ENCODE assay signal across 21 mouse cellular contexts in the genomic region with DNA sequence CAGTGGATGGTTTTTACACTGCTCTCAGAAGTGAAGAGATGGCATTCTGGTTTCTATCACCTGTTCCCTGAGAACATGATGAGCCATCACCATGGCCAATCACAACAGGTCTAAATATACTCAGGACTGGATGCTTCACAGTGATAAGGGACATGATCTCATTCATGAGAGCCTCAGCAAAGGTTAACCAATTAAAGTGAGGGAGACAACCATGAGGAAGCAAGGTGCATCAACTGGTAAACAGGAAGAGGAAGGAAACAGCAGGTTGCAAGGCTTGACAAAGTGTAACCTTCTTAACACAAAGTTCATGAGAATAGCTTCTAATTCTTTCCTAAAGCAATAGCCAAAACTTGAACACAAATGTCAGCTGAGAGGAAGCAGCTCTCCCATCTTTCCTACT. TPM values are rescaled to one million over a fixed set of nuclear protein-coding genes. Genes with fewer than 3 reads are reported as not detected.
A peak's percentile ranks its signal among the peaks of the same experiment; 100 is the strongest.
DNase-seq lines count a peak whose midpoint lies in the region; ATAC-seq and TF ChIP-seq lines count a peak whose summit lies in the region.
"Had no signal": no experiment of that assay in that cellular context is flagged by ENCODE, and none has a peak within 500 bp of the region (broad histone marks: within the 10 kb centered on the region; RNA-seq: fewer than 3 reads in every experiment).

No protein-coding gene starts in this region.

- H3K9ac ChIP-seq in kidney, embryonic 15.5 days = no peak overlapping the region
- H3K9ac ChIP-seq: embryonic facial prominence, embryonic 15.5 days; heart, embryonic 13.5 days; hindbrain, embryonic 12.5 days had no signal

- peak overlapping the region; percentile 10; the same call in 1 of the 2 replicates for H3K27ac ChIP-seq in spleen, adult 2 months (ENCODE audit: insufficient read depth, low read length)
- H3K27ac ChIP-seq in small intestine, adult 2 months (ENCODE audit: insufficient read depth, low read depth, low read length) = 0 out of 2 replicates have a peak overlapping the region, but pooled peaks have one; percentile 6
- H3K27ac ChIP-seq in kidney, embryonic 15.5 days = no peak overlapping the region
- H3K27ac ChIP-seq: embryonic facial prominence, embryonic 15.5 days; forebrain, embryonic 10.5 days; heart, embryonic 13.5 days; hindbrain, embryonic 12.5 days had no signal

- H3K27me3 ChIP-seq in spleen, adult 2 months (ENCODE audit: control insufficient read depth, insufficient read depth, low read length) = no peaks in the 10 kb centered on the region
- H3K27me3 ChIP-seq in small intestine, adult 2 months (ENCODE audit: control insufficient read depth, insufficient read depth, low read length) = no peaks in the 10 kb centered on the region
- H3K27me3 ChIP-seq in kidney, embryonic 15.5 days = no peaks in the 10 kb centered on the region
- H3K27me3 ChIP-seq: embryonic facial prominence, embryonic 15.5 days; heart, embryonic 13.5 days; hindbrain, embryonic 12.5 days had no signal

- H3K36me3 ChIP-seq in spleen, adult 2 months (ENCODE audit: control insufficient read depth, insufficient read depth, low read length) = peaks cover 2% of the 10 kb centered on the region; the same call in 1 of the 2 replicates
- peaks cover 12% of the 10 kb centered on the region for H3K36me3 ChIP-seq in small intestine, adult 2 months (ENCODE audit: control insufficient read depth, insufficient read depth, low read length)
- H3K36me3 ChIP-seq in kidney, embryonic 15.5 days = peaks cover 33% of the 10 kb centered on the region

- no peak for TF ChIP-seq CTCF in spleen, adult 2 months (IDR thresholded peaks at IDR 0.05; ENCODE audit: extremely low read depth, insufficient read depth, insufficient read length, insufficient replicate concordance)
- no peak for TF ChIP-seq CTCF in small intestine, adult 2 months (IDR thresholded peaks at IDR 0.05; ENCODE audit: extremely low read depth, insufficient read length, insufficient replicate concordance, low read depth, low read length)

- intact Hi-C loops in heart, postnatal 25 days (cut with DNase I) = no loop called here

- H3K4me1 ChIP-seq in spleen, adult 2 months (ENCODE audit: control insufficient read depth, insufficient read depth, insufficient read length) = peaks cover 8% of the 10 kb centered on the region
- H3K4me1 ChIP-seq in small intestine, adult 2 months (ENCODE audit: control insufficient read depth, insufficient read depth, insufficient read length, low read length) = no peaks in the 10 kb centered on the region
- H3K4me1 ChIP-seq in kidney, embryonic 15.5 days = no peaks in the 10 kb centered on the region
- H3K4me1 ChIP-seq: embryonic facial prominence, embryonic 15.5 days; forebrain, embryonic 10.5 days; heart, embryonic 13.5 days; hindbrain, embryonic 12.5 days had no signal

- no peaks in the 10 kb centered on the region for H3K9me3 ChIP-seq in kidney, embryonic 15.5 days (replicated peaks)
- H3K9me3 ChIP-seq: embryonic facial prominence, embryonic 15.5 days; forebrain, embryonic 10.5 days; heart, embryonic 13.5 days; hindbrain, embryonic 12.5 days had no signal

- H3K4me2 ChIP-seq in kidney, embryonic 15.5 days = no peak overlapping the region
- H3K4me2 ChIP-seq: embryonic facial prominence, embryonic 15.5 days; heart, embryonic 13.5 days; hindbrain, embryonic 12.5 days had no signal

- ATAC-seq in inflammation-experienced regulatory T-cells, adult 6 months = peak; percentile 54
- no peak for ATAC-seq in kidney, embryonic 15.5 days (replicated peaks; ENCODE audit: low FRiP score)
- ATAC-seq: forebrain, embryonic 14.5 days had no signal

- TF ChIP-seq POLR2A in spleen, adult 2 months (IDR thresholded peaks at IDR 0.05; ENCODE audit: low read depth, low read length) = no peak
- no peak for TF ChIP-seq POLR2A in small intestine, adult 2 months (IDR thresholded peaks at IDR 0.05; ENCODE audit: low read depth, low read length)

- no peak for DNase-seq in spleen, adult 2 months (ENCODE audit: low read depth in 1 of 2, low spot score in 2 of 2)
- no peak for DNase-seq in spleen, postnatal 4 days (ENCODE audit: low spot score in 2 of 2)
- DNase-seq in heart, postnatal 25 days (ENCODE audit: low spot score) = no peak
- DNase-seq in kidney, postnatal 14 days = no peak
- DNase-seq: adrenal gland, adult 8-10 months; adrenal gland, postnatal 36 days; cerebellum, adult 11 months; cerebellum, adult 8-10 months; cerebellum, postnatal 14 days; embryo, embryonic 11 days; gastrocnemius, postnatal 36 days; heart, postnatal 4 days had no signal

- no peak overlapping the region for H3K4me3 ChIP-seq in spleen, adult 2 months (ENCODE audit: extremely low read depth, insufficient read depth, insufficient read length)
- H3K4me3 ChIP-seq in small intestine, adult 2 months (ENCODE audit: low read depth, low read length) = no peak overlapping the region
- no peak overlapping the region for H3K4me3 ChIP-seq in kidney, embryonic 15.5 days (replicated peaks)
- H3K4me3 ChIP-seq: embryonic facial prominence, embryonic 15.5 days; erythroblast, embryonic 14.5 days; forebrain, embryonic 10.5 days; heart, embryonic 13.5 days; hindbrain, embryonic 12.5 days had no signal

RNA-seq across cellular contexts. Expression of a gene that starts 16.9 kb away (rescaled TPM):
- 3.4 and 4.1 TPM in 2 replicates for polyA plus RNA-seq in spleen, adult 2 months (2012; rRNA removed)
- polyA plus RNA-seq in inflammation-experienced regulatory T-cells, adult 6 months (2017; shearing (Covaris generic)) = 10 to 100 TPM in 1 of 3 experiments, 1 to 10 TPM in 2; 8.2 to 10.3 (median 9.2) TPM
- 1.9 and 6.3 TPM in 2 replicates for polyA plus RNA-seq in small intestine, adult 2 months (2012; rRNA removed)
- total RNA-seq in heart, postnatal 25 days (2021) = 1 to 10 TPM; 8.2 to 9.4 TPM
- polyA plus RNA-seq in kidney, embryonic 15.5 days (2015; fragmentation: Nextera tagmentation; extraction: Ambion mirVana) = 11.7 and 13.3 TPM in 2 replicates

RNA-seq across cellular contexts. Expression of a gene that starts 34.5 kb away (rescaled TPM):
- polyA plus RNA-seq in spleen, adult 2 months (2012; rRNA removed) = 9.4 and 9.9 TPM in 2 replicates
- 100 to 1,000 TPM in 2 of 3 experiments, 10 to 100 TPM in 1; 99.1 to 127 (median 102) TPM for polyA plus RNA-seq in inflammation-experienced regulatory T-cells, adult 6 months (2017; shearing (Covaris generic))
- 7.3 and 14.0 TPM in 2 replicates for polyA plus RNA-seq in small intestine, adult 2 months (2012; rRNA removed)
- 10 to 100 TPM; 79.7 to 85.4 TPM for total RNA-seq in heart, postnatal 25 days (2021)
- polyA plus RNA-seq in kidney, embryonic 15.5 days (2015; fragmentation: Nextera tagmentation; extraction: Ambion mirVana) = 192 and 194 TPM in 2 replicates
